Mouse (Mus musculus) mammary gland, adult 2 months (tissue): Measurements from ENCODE around the gene Olfr56. TPM values are rescaled to one million over a fixed set of nuclear protein-coding genes. Genes with fewer than 3 reads are reported as not detected.

Experiments used
- polyA plus RNA-seq: library from polyadenylated mRNA; depleted of rRNA; stranded (reverse); fragments of >200 nt; gene quantifications from 2 replicates; pipeline ENCODE4 v1.2.3, GENCODE M21; 2012; ENCODE audit warnings: low replicate concordance; rRNA removed

The Olfr56 gene
- polyA plus RNA-seq, result 0.11 and 0.16 TPM in 2 replicates

GRCm38 (mm10) chr11:48978240-48978939 lies at the start of gene Olfr56:
Gene Olfr56 (plus strand): TSS chr11:48978889.

GRCm38 (mm10) chr11:48946090-48946489 lies 32.6 kb upstream of the Olfr56 start, which contains the start of gene Psme2b:
Gene Psme2b (minus strand): TSS chr11:48946190.

GRCm38 (mm10) chr11:48979251-48979650 lies 562 bp downstream of the Olfr56 start, which contains the start of gene 9930111J21Rik1:
Gene 9930111J21Rik1 (minus strand): TSS chr11:48979398.

GRCm38 (mm10) chr11:48991740-48992520 lies 13.2 kb downstream of the Olfr56 start, which contains the start of gene Gm12185:
Gene Gm12185 (minus strand): TSS chr11:48992226.

DNA sequence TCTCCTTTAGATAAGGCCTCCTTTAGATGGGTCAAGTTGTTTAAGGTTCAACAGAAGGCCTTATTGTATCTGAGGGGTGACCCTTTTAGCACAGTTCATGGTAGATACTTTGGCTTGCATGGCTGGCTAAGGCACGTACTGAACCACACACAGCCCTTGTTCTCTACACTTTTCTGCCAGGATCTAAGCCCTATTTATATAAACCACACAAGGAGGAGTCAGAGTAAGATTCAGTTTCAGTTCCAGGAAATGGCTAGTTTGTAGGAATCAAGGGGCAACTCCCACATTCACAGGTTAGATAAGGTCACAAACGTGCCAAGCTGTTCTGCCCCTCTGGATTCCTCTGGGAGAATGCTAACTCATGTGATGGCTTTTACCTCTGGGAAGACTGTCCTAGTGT lies 15.3 kb downstream of the Olfr56 start, which contains the start of gene Tgtp1:
Tgtp1 (minus strand) TSS at position 155 of the 400 bp plus-strand sequence.

GRCm38 (mm10) chr11:49051093-49051891 lies 72.6 kb downstream of the Olfr56 start, which contains the start of gene 9930111J21Rik2:
Gene 9930111J21Rik2 (minus strand): TSS chr11:49051242.

DNA sequence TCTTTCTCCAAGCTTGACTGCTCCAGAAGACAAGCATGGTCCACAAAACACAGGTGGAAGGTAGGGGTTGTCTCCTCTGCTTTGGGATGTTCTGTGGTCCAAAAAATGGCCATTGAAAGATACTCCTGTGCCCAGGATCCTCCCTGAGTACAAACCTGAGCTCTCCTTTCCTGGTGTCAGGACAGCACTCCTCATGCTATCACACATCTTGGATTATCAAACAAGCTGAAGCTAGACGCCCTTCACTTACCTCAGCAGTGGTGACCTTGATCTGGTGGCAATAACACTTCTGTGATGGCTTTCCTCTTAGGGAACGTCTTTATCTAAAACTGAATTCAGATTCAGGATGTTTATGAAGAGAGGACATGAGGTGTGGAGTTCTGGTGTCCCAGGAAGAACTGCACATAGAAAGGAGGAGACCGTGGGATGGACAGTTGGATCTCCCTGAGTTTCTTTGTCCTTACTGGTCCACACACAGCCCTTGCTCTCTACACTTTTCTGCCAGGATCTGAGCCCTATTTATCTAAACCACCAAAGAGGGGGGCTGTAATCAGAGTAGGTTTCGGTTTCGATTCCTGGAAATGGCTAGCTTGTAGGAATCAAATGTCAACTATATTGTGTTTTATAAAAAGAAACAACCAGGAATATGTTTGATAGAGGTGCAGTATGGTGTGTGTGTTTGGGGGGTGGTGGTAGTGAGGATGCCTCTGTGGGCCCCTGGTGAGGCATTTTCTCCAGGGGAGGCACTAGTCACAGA lies 85.2 kb downstream of the Olfr56 start, which contains the start of gene Tgtp2:
Tgtp2 (minus strand) TSS at position 494 of the 757 bp plus-strand sequence.

DNA sequence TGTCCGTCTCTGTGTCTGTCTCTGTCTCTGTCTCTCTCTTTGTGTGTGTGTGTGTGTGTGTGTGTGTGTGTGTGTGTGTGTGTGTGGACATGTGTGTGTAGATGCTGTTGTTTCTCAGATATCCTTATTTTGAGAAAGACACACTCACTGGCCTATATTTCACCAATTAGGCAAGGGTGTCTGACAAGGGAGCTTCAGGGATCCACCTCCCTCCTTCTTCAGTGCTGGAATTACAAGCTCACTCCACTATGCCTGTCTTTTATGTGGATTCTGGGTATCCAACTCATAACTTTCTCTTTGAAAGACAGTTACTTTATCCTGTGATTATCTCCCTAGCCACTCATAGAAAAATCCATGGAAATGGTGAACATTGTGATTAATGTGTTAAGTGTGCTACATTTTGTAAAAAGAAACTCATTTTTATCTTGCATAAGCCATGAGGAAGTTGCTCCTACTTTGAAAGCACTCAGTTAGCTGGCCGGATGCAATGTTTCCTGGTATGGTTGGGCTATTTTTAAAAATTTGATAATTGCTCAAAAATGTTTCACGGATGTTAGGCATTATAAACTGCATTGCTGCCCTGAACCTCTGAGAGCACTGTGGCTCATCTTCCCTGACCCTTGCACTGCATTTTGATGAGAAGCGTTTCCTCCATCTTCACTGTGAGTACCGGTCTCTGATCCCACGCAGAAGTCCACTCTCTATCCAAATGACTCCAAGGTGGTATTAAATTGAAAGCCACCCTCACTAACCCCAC lies 97.5 kb downstream of the Olfr56 start, which contains the start of gene Ifi47:
Ifi47 (plus strand) TSS at position 587 of the 757 bp plus-strand sequence.

DNA sequence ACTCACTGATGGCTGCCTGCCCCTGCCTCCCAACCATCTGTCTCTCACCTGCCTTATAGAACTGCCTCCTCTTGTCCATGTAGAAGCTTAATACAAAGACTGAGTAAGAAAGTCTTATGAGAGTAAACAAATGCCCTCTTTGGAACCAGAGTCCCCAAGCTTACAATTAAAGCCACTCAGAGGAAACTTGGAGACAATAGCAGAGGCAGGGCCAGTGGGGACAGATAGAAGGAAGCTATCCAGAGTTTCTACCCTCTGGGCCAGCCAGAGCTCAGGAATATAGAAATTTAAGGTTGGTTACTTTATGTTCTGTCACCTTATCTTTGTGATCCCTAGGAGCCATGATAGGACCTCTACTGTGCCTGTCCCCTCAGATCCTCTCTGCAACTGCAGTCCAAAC lies 136.1 kb downstream of the Olfr56 start, which contains the start of gene Olfr1396:
Olfr1396 (minus strand) TSS at position 101 of the 400 bp plus-strand sequence.

DNA sequence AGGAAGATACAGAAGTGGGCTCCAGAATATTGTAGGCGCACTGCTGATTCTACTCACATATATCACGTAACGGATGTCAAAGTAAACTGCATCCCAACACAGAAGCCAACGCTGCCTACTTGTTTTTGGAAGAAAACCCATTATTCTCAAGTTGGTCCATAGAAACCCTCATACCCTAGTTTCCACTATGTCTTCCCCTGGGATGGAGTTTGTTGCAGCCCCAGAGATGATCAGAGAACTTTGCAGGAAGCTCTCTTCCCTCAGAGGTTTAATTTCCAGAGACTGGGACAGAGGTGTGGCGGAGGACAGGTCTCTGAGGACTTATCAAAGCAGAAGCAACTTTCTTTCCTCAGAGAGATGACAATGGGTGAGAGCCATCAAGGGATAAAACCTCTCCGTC lies 163.3 kb downstream of the Olfr56 start, which contains the start of gene Olfr1395:
Olfr1395 (plus strand) TSS at position 301 of the 400 bp plus-strand sequence.

DNA sequence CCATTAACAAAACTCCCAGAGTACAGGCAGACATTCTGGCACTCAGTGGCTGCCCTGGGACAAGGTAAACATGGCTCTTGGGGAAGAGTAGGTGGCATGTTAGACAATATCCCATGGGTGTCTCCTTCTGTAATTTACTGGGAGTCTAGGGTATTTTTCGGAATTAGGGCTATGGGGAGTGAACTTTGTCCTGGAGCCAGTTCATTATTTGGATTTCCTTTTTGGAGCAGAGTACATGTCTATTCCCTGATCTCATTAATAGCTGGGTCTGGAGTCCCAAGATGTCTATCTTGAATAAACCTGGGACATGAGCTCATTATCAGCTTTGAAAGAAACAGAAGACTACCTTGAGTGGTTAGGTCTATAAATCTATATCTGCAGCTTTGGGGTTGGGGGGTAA lies 175.4 kb downstream of the Olfr56 start, which contains the start of gene Olfr1394:
Olfr1394 (plus strand) TSS at position 301 of the 400 bp plus-strand sequence.

Other genes starting within 250 kb of the Olfr56 start
- gene Rack1, start 178.6 kb upstream of the Olfr56 start, polyA plus RNA-seq, result 2,623 and 3,377 TPM in 2 replicates
- 31.0 and 33.9 TPM in 2 replicates for gene Trim41, start 161.5 kb upstream of the Olfr56 start, polyA plus RNA-seq
- gene Trim7, start 152.7 kb upstream of the Olfr56 start, polyA plus RNA-seq, result 32.9 and 36.6 TPM in 2 replicates
- 9.6 and 11.6 TPM in 2 replicates for gene Gm12184, start 152.2 kb upstream of the Olfr56 start, polyA plus RNA-seq
- 10.3 and 23.6 TPM in 2 replicates for gene Irgm1, start 107.2 kb upstream of the Olfr56 start, polyA plus RNA-seq
- 0.55 and 1.9 TPM in 2 replicates for gene Gm5431, start 76.7 kb upstream of the Olfr56 start, polyA plus RNA-seq
- 10.3 and 17.1 TPM in 2 replicates for gene Psme2b, start 32.7 kb upstream of the Olfr56 start, polyA plus RNA-seq
- 10.4 and 15.4 TPM in 2 replicates for gene 9930111J21Rik1, start 509 bp downstream of the Olfr56 start, polyA plus RNA-seq
- gene Gm12185, start 13.3 kb downstream of the Olfr56 start, polyA plus RNA-seq, result 0.35 and 1.3 TPM in 2 replicates
- gene Tgtp1, start 15.3 kb downstream of the Olfr56 start, polyA plus RNA-seq, result 3.6 and 7.0 TPM in 2 replicates
- gene 9930111J21Rik2, start 72.4 kb downstream of the Olfr56 start, polyA plus RNA-seq, result 6.7 and 7.0 TPM in 2 replicates
- 10.1 and 32.6 TPM in 2 replicates for gene Tgtp2, start 85.3 kb downstream of the Olfr56 start, polyA plus RNA-seq
- 15.1 and 19.8 TPM in 2 replicates for gene Ifi47, start 97.7 kb downstream of the Olfr56 start, polyA plus RNA-seq
- 0.97 and 2.1 TPM in 2 replicates for gene Olfr1396, start 136.0 kb downstream of the Olfr56 start, polyA plus RNA-seq
- not detected in 2 replicates for gene Olfr1395, start 163.4 kb downstream of the Olfr56 start, polyA plus RNA-seq
- gene Olfr1394, start 175.5 kb downstream of the Olfr56 start, polyA plus RNA-seq, result not detected in 2 replicates
- gene Btnl9, start 208.3 kb downstream of the Olfr56 start, polyA plus RNA-seq, result 35.1 and 63.1 TPM in 2 replicates
- 2.8 and 3.1 TPM in 2 replicates for gene Zfp62, start 224.4 kb downstream of the Olfr56 start, polyA plus RNA-seq